Mouse (Mus musculus) cortical plate, adult 2 months (tissue): ENCODE measurements at regions not wholly inside any gene's neighbourhood (a gene's known extent, or its start where the extent isn't known, plus 50 kb on each side); places are given as distances from the start of the nearest gene placed in this dataset.

Experiments
- CTCF ChIP-seq: fragments of 200-500 bp; IDR thresholded peaks from 2 replicates; pipeline ENCODE4 v1.5.1; 2011; ENCODE audit warnings: mild to moderate bottlenecking, control low read depth, low read length; ENCODE audit not compliant: insufficient read depth; ENCODE audit errors: extremely low read depth
- POLR2A ChIP-seq: fragments of 200-500 bp; IDR thresholded peaks from 2 replicates; pipeline ENCODE4 v1.6.1; 2011; ENCODE audit warnings: mild to moderate bottlenecking, low read length, control low read depth; ENCODE audit not compliant: insufficient read depth; ENCODE audit errors: extremely low read depth

DNA sequence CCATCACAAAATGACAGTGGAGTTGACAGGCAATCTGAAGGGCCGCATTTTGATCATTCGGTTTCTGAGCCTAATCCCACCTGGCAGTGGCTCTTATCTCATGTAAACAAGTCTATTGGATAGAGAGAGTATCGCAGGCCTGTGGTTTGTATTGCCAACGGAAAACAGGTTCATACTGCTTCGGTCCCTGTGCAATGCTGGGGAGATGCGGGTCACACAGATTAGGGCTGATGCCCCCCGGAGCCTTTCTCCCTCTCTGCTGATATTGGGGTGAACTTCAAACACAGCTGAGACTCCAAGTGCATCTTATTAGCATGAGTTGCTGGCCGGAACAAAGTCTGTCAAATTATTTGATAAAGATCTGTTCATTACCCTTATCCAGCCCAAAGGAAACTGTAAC lies 451.2 kb downstream of the Prdm2 start:
- TF ChIP-seq POLR2A (no peak), CTCF (no peak)
